Mouse (Mus musculus): ENCODE results near the gene Txndc5.

Gene Txndc5

DNA sequence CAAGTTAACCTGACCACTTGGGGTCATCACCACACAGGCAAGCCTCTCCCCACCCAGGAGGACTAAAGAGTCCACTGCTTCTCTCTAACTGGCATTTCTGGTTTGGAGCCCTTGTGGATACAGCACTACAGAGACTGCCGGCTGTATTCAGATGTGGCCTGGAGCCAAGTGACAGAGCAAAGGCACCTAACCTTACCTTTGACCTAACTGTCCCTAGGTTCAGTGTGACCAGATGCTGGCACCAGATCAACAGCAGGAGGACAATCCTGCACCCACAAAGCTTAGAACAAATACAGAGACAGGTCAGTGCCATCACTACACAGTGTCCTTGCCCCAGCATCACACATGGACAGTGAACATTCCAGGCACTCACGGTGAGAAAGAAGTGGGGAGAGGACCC is 2.5 kb downstream of the Txndc5 start:
- DNase-seq (ENCODE audit: low spot score in 2 of 2): no peak

DNA sequence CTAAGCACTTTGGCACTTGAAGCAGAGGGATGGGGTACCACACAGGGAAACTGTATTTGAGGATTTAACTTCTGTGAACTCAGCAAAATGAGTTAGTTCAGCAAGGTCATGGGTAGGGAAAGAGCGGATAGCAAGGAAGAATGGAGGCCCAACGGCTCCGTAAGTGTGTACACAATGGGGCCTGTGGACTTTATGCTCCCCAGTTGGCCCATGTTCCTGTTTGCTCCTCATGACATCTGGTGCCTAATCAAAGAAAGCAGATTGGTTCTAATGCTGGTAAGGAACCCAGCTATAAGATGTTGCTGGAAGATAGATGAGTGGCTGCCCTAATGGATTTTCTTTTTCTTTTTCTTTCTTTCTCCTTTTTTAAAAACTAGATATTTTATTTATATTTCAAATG is 3.4 kb downstream of the Txndc5 start:
- no peak for DNase-seq (ENCODE audit: low spot score in 2 of 2)

DNA sequence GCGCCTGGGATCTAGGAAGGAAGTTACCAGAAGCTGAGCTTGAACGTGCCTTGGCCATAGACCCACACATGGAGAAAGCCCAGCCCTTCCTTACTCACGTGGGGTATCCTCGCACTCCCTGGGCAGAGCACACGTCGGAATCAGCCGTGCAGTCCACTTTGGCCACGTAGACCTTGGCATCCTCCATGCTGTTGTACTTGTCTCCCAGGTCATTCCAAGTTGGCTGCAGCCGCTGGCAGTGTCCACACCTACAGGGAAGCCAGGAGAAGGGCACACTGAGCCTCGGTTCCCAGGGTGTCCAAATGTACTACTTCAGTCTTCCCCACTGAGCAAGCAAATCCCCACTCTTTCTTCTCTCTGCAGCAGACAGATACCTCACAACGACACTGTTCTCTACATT is 5.4 kb downstream of the Txndc5 start:
- no peak for DNase-seq (ENCODE audit: low spot score in 2 of 2)

DNA sequence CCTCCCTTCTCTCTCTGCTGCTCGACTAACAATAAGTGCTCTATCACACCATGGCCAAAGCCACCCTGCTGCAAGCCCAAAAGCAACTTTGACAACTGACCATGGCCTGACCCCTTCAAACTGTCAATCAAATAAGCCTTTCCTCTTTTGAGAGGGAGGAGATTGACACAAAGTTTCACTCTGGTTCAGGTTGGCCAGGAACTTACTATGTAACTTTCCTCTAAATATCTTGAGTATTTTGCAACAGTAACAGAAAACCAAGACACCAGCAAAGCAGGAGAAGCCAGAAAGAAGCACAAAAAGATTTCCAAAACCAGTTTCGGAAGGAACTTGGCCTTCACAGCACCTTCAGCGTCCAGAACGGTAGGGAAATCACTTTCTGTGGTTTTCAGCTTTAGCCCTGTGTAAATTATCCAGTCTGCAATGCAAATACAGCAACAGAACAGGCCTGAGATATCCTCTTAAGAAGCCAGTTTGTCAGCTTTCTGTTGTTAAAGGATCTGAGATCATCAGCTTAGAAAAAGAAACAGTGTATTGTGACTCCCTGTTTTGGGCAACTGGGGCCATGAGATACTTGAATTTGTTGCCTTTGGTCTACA is 6.5 kb downstream of the Txndc5 start:
- no peak for DNase-seq (ENCODE audit: low spot score in 2 of 2)

DNA sequence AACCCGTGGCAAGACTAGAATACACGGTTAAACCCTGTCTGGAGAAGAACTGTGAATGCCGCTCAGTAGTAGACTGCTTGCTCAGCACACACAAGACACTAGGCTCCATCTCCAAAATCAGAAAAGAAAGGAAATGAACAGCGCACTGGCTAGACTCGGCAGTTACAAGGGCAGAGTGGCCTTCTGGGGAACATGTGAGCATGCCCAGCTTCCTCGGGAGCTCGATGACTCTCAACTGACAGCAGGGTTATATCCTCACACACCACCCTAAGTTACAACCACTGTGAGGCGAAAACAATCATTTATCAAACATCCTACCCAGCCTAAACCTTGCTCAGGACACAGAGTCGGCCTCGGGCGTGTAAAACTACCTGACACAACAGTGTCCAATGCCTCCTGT is 8.3 kb downstream of the Txndc5 start:
- DNase-seq (ENCODE audit: low spot score in 2 of 2): no peak

DNA sequence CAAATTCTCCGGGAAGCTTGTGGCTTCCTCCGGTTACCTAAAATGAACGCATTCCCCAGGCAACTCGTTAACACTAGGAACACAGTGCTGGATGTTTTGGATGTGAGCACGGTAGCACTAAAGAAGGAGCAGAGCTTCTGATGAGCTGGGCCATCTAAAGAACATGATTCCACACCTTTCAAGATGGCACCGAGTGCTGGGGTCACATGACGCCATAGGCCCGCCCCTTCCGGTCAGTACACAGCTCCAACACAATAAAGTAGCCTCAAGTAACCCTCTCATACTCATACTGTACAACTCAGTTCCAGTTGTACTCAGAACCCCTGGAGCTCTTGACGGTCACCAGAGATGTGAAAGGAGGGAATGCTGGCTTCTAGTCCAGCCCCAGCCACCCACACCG is 12.0 kb downstream of the Txndc5 start:
- no peak for DNase-seq (ENCODE audit: low spot score in 2 of 2)

DNA sequence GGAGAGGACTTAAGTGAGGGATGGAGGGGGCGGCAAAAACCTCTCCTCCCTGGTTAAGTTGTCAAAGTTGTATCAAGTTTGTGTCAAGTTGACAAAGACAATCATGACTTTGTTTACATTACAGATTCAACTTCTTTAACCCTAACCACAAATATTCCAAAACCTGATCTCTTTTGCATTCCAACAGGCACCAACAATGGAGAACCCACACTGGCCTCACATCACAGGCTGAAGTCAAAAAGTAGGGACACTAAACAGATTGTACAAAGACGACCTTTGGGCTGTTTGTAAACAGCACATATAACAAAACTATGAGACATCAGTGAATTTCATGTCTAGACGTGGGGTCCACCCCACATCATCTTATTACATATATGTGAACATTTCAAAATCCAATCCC is 12.8 kb downstream of the Txndc5 start:
- no peak for DNase-seq (ENCODE audit: low spot score in 2 of 2)

DNA sequence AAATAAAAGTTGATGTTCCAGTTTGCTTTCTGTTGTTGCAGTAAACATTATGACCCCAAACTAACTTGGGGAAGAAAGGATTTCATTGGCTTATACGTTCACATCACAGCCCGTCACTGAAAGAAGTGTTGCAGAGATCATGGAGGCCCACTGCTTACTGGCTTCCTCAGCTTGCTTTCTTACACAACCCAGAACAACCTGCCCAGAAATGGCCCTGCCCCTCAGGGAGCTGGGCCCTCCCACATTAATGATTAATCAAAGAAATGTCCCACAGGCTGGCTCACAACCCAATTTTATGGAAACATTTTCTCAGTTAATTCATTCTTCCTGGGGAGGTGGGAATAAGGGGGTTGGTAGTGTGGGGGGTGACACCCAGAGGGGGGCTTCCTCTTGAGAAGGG is 13.2 kb downstream of the Txndc5 start:
- no peak for DNase-seq (ENCODE audit: low spot score in 2 of 2)

DNA sequence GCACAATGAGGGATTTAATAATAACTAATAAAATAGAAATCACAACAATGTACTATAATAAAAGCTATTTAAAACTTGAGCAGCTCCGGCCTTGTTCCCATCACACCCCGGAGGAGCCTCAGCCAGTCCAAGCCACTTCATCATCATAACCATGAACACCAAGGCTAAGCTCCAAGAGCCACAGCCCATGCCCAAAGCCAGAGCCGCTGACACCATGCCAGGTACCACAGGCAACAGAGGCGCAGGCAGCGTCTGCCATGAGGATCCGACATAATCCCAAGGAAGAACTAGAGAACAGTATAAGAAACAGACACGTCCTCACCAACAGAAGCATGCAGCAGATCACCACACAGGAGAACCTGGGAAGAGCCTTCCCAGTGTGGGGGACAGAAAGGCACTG is 14.7 kb downstream of the Txndc5 start:
- DNase-seq (ENCODE audit: low spot score in 2 of 2): no peak

DNA sequence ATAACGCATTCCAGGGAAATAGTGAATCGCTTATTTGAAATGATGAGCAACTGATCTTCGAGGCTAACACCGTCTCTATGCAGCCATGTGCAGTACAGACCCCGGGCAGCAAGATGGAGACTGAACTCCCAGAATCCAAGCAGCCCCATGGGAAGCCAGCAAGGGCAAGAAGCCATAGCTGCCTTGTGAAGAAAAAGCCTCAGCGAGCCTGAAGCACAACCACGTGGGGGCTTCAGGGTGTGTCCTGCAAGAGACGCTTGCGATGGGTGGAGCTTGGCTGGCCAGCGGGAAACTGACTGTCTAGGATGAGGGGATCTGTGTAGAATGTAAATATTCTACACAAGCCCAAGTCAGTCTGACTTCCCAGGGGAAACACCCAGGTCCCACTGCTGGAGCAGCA is 16.6 kb downstream of the Txndc5 start:
- peak in 1 of 2 experiments; percentile 48 for DNase-seq (ENCODE audit: low spot score in 2 of 2)

DNA sequence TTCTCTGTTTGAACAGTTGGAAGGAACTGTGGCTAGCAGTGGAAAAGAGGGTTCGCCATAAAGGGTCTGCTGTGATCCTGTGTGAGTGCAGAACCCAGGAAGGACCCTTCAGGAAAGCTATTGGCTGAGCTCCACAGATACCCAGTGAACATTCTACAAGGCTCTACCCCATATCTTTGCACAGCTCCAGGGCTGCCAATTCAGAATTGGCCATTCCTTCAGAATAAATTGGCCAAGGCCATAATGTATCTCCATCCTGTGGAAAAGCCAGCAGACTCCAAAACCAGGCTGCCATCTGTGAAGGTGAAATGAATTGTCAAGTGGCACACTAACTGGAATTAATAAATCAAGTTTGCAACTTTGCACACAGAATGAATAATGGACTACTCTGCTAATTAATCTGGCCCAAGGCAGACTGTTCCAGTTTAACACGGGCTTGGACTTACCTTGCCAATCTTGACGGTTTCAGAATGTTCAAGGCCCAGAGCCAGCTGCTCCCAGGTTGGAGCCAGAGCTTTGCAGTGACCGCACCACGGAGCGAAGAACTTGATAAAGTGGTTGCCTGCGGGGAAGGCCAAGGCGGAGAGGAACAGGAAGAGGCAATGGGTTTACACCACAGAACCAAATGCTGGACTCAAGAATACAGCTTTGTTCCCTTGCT is 18.8 kb downstream of the Txndc5 start:
- DNase-seq (ENCODE audit: low spot score in 2 of 2): no peak

DNA sequence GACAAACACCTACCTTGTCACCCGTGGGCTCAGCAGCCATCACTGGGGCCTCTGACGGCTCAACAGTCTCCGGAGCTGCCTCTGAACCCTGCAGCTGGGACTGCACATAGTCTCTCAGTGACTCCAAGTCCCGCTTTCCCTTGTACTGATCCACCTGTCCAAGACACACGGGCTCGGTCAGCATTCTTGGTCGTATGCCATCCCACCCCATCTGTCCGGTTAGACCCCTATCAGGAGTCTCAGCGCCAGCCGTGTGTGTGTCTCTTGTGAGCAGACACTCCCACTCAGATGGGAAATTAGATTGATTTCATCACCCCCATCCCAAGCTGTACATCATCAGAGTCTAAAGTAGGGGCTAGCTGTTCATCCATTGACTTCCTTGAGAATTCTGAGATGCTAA is 21.7 kb downstream of the Txndc5 start:
- DNase-seq (ENCODE audit: low spot score in 2 of 2): no peak

DNA sequence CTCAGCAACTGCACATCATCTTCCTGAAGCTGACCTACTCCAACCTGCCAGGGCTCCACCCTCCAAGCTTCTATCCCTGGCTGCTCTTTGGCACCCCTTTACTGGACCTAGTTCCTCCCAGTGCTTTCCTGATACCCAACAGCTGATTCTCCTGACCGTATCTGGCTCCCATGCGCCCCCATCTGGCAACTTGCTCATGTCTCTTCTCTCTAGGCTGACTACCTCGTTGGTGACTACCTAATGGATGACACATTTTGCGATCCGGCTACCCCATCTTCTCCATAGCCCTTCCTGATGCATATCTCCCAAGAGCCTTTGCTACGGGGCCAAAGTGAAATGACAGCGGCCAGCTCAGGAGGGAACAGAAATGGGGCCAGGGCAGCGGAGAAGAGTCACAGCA is 22.3 kb downstream of the Txndc5 start:
- DNase-seq (ENCODE audit: low spot score in 2 of 2): no peak

DNA sequence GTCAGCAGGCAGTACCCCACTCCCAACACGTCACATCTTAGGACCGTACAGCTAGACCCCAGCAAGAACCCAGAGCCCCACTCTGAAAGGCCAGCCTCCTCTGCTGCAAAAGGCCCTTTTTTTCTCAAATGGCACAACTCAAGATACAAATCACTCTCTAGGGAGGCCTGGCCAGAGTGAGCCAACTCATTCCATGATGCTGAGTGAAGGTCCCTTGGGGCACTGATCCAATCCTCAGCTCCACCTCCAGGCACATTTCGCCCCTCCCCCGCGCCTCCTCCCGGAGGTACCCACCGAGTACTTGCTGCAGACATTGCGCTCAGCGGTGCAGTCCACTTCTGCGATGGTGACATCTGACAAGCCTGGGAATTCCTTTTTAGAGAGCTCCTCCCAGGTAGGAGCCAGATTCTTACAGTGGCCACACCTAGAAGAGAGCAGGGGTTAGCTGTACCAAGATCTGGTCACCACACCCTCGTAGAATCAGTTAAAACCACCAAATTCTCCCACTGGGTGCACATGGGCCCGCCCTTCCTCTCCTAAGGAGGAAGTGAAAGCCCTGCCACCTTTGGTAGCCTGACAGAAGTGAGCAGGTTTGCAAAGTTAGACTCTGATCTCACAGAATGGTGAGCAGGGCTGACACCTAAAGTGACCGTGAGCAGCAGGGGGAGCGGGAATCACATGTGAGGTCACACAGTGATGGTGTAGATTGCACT is 25.3 kb downstream of the Txndc5 start:
- no peak for DNase-seq (ENCODE audit: low spot score in 2 of 2)

DNA sequence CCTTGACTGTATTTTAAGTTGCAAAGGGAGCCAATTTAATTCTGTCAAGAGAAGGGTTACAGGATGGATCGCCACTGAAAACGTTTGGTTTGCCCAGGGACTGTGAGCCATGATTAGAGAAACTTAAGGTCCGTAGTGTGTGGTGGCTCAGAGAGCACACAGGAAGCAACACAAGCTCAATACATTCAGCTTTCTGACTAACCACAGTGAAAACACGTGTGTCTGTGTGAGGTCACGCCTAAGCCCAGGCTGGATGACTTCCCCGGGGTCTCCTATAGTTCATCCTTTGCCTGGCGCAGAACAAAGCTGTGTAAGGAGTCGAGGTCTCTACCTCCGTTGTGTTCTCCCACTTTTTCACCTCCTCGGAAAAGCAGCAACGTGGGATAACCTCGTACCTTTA is 27.3 kb downstream of the Txndc5 start:
- DNase-seq (ENCODE audit: low spot score in 2 of 2): no peak

DNA sequence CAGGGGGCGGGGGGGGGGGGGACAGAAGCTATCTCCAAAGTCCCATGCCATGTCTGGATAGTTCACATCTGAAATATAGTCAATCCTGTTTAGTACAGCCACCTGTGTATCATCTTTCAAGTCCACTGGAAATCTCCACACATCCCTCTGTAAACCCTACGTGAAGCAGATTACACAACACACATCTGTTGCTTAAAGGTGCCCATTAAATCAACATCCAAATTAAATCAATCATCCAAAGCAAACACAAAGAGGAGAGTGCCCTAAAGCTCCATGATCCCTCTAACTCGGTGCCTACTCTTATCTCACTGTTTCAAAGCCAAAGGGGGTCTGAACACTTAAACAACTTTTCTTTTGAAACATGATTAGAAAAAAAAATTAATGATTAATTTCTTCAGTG is 31.9 kb downstream of the Txndc5 start:
- DNase-seq (ENCODE audit: low spot score in 2 of 2): no peak

DNA sequence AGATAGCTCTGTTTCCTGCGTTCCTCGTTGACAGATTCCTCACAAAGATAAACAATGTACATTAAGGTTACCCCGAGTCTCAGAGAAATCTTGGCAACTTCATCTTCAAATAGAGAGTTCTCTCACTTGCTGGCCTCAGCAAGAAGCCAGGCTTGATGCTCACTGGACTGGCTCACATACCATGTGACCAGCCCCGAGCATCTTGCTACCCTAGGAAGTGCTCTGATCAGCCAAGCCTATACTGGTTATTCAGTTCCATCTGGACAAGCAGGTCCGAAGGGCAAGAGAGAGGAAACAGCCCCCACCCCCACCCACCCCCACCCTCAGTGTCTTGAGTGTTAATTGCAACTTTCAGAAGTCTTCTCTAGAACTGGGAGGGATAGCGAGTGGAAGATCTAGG is 41.9 kb downstream of the Txndc5 start:
- no peak for DNase-seq (ENCODE audit: low spot score in 2 of 2)

DNA sequence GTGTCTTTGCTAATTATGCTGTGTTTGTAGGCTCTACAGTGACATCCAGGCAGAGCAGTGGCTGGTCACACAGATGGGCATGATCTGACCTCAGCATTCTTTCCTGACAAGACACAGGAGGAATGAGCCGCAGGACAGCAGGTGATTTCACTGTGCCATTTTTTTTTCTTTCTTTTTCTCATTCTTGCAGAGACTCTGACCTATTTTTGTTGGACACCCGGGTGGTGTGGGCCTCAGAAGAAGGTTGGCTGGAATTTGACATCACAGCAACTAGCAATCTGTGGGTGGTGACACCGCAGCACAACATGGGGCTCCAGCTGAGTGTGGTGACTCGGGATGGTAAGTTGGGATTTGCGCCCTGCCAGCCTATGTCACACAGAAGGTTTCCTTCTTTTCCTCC is 43.9 kb downstream of the Txndc5 start:
- no peak for DNase-seq (ENCODE audit: low spot score in 2 of 2)

DNA sequence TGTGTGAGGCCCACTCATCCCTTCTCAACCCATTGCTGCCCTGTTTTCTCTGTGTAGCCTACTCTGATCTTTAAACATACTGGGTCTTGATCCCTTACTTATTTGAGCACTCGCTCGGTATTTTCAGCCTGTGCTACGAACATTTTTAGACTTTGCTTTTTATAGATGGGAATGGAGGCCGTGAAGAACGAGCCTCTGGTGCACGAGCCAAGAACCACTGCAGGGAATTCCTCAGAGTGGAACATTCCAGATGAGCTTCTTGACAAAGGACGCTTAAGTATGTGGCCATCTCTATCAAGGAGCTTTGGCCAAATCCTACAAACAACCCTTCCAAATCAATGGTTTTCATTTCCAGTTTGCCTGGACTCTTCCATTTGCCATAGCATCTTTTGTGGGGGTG is 47.6 kb downstream of the Txndc5 start:
- no peak for DNase-seq (ENCODE audit: low spot score in 2 of 2)

DNA sequence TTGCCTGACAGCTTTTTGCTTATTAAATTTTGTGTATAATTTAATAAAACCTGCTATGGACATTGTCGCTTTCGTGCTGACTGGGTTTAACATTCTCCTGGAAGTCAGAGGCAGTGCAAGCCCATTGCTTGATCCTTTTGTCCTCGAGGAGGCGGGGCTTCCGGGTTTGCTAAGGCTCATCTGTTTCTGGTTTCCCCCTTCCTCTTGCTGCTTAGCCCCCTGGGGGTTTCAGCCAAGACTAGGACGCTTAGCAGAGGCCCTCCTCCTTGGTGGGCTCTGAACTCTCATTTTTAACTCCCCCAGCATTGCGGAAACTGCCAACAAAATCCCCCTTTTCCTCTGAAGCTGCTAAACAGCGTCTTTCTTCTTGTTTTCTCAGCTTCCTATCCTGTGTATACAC is 51.7 kb downstream of the Txndc5 start:
- DNase-seq (ENCODE audit: low spot score in 2 of 2): no peak

DNA sequence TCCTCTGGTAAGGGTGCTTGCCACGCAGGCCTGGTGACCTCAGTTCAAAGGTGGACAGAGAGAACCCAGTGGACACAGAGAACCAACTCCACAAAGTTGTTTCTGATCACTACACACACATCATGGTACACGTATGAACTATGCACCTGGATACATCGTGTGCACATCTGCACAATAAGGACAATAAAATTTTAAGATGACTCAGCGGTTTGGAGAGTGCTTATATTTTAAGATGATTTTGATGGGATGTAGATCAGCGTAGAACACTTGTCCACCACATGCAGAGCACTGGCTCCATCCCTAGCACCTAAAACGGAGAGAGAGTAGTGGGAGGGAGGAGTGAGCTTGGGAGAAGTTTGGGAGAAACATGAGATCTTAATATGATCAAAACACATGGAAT is 55.1 kb downstream of the Txndc5 start:
- DNase-seq (ENCODE audit: low spot score in 2 of 2): no peak

DNA sequence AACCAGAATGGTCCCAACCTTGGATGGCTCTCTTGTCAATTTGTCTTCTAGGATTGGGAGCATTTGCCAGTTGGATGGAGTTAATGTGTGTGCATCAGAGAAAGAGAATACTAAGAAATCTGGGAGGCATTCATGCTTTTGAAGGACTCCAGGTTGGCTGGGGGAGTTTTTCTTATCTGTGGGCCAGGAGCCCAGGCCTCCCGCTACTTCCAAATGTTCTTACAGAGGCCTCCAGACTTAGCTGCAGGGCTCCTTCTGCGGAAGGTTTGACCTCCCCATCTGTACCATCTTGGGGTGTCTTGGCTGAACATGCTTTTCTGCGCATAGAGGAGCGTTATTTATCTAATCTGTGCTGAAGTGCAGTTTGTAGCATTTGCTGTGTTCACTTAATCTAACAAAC is 56.0 kb downstream of the Txndc5 start:
- peak in 1 of 2 experiments; percentile 35 for DNase-seq (ENCODE audit: low spot score in 2 of 2)

DNA sequence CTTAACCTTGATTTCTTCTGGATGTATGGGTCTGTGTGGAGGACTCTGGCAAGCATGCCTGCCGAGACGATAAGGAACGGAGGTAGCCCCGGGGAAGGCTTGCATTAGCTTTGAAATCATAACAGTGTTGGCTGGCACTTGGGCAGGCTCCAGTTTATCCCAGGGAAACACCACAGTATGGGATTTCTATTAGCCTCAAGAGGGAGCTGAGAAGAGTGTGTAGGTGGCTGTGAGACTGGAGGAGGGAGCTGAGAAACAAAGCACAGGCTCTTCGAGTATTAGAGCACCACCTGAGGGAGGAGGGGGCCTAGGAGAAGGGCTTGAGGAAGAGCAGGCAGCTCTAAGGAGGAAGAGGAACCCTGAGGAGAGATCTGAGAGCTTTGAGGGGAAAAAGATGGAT is 57.7 kb downstream of the Txndc5 start:
- no peak for DNase-seq (ENCODE audit: low spot score in 2 of 2)

DNA sequence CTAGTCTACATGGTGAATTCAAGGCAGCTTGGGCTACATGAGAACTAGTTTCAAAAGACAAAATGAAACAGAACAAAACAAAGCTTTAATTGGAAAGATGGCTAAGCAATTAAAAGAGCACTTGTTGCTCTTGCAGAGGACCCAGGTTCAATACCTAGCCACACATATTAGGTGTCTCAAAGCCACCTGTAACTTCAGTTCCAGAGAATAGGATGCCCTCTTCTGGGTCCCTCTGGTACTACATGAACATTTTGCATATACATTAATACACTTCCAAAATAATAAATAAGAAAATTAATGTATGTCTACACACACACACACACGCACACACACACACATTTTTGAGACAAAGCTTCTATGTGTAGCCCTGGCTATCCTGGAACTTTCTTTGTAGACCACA is 65.2 kb downstream of the Txndc5 start:
- DNase-seq (ENCODE audit: low spot score in 2 of 2): no peak
